Mouse (Mus musculus) hindbrain, postnatal 0 days (tissue): Measurements from ENCODE around the gene Smap1. TPM values are rescaled to one million over a fixed set of nuclear protein-coding genes. Genes with fewer than 3 reads are reported as not detected.

Experiments used
- ATAC-seq: fragments of 200-750 bp; cut with Nextera tagmentation; 2 replicates; pipeline ENCODE4 v1.8.0; 2017; ENCODE audit warnings: mild to moderate bottlenecking, moderate TSS enrichment, moderate library complexity
- DNase-seq: peaks from one replicate; pipeline ENCODE4 v3.0.0-alpha.2; 2015; ENCODE audit warnings: low spot score
- H3K27ac ChIP-seq: fragments of 300-500 bp; sonication (generic); 2 replicates; pipeline ENCODE4 v1.5.1; 2014; ENCODE audit warnings: mild to moderate bottlenecking
- H3K27me3 ChIP-seq: fragments of 300-500 bp; sonication (generic); 2 replicates; pipeline ENCODE4 v1.6.1; 2014; ENCODE audit warnings: low read length, mixed read lengths; ENCODE audit not compliant: insufficient read depth
- H3K36me3 ChIP-seq: fragments of 300-500 bp; sonication (generic); 2 replicates; pipeline ENCODE4 v1.6.1; 2014; ENCODE audit warnings: low read length, mixed read lengths; ENCODE audit not compliant: insufficient read depth
- H3K4me1 ChIP-seq: fragments of 300-500 bp; sonication (generic); 2 replicates; pipeline ENCODE4 v1.6.1; 2014; ENCODE audit warnings: antibody characterized with exemption, low read length, mixed read lengths; ENCODE audit not compliant: insufficient read depth
- H3K4me2 ChIP-seq: fragments of 300-500 bp; sonication (generic); 2 replicates; pipeline ENCODE4 v1.6.1; 2014; ENCODE audit warnings: low read depth, mild to moderate bottlenecking, low read length, moderate library complexity, mixed read lengths
- H3K4me3 ChIP-seq: fragments of 300-500 bp; sonication (generic); 2 replicates; pipeline ENCODE4 v1.5.1; 2014; ENCODE audit warnings: low read length
- H3K9ac ChIP-seq: fragments of 300-500 bp; sonication (generic); replicated peaks from 2 replicates; pipeline ENCODE4 v1.6.1; 2014; ENCODE audit warnings: mild to moderate bottlenecking, low read length, moderate library complexity, mixed read lengths
- H3K9me3 ChIP-seq: fragments of 300-500 bp; sonication (generic); 2 replicates; pipeline ENCODE4 v1.6.1; 2016; ENCODE audit warnings: low read length, mixed read lengths
- CTCF ChIP-seq: IDR thresholded peaks from 2 replicates; pipeline ENCODE4 v1.5.1; 2016; ENCODE audit warnings: antibody characterized with exemption, control low read depth, low read depth
- WGBS: fragments of 180-500 bp; shearing (Covaris S2); extraction: QIAGEN DNeasy Blood & Tissue Kit; methylation state at CpG from one replicate; pipeline ENCODE4 v1.1.7; 2014; 5-methylcytosine and 5-hydroxymethylcytosine counted together
- polyA plus RNA-seq: library from polyadenylated mRNA; unstranded; fragments of >200 nt; fragmentation: Nextera tagmentation; extraction: Ambion mirVana; gene quantifications from 2 replicates; pipeline ENCODE4 v1.2.1, GENCODE M21; 2015
- total RNA-seq: library from RNA; depleted of rRNA; stranded (reverse); fragments of >200 nt; gene quantifications from 2 replicates; pipeline ENCODE4 v1.2.3, GENCODE M21; 2014; rRNA removed

Gene Smap1
- total and polyA plus RNA-seq, 2 experiments from 2014 or later = 74.3 to 148 TPM

GRCm38 (mm10) chr1:23821615-23822014, 100.5 kb downstream of the Smap1 start:
- DNase-seq (no peak), ATAC-seq (no peak)
- Histone ChIP-seq H3K27ac (no peak overlapping the region), H3K4me2 (no peak overlapping the region), H3K36me3 (no peaks in the 10 kb centered on the region), H3K4me1 (0 out of 2 replicates have a peak, but pooled peaks cover 2% of the 10 kb centered on the region), H3K4me3 (no peak overlapping the region), H3K9ac (no peak overlapping the region), H3K27me3 (no peaks in the 10 kb centered on the region), H3K9me3 (no peaks in the 10 kb centered on the region)
- 50% methylated on average over 5 of the region's 5 CpGs for WGBS
- no peak for TF ChIP-seq CTCF

- WGBS = 85% methylated on average over 9 of the region's 9 CpGs
- Histone ChIP-seq H3K36me3 (no peaks in the 10 kb centered on the region), H3K27me3 (no peaks in the 10 kb centered on the region), H3K9ac (no peak overlapping the region), H3K4me1 (no peaks in the 10 kb centered on the region), H3K4me3 (no peak overlapping the region), H3K4me2 (no peak overlapping the region), H3K9me3 (no peaks in the 10 kb centered on the region), H3K27ac (no peak overlapping the region)
- TF ChIP-seq CTCF = no peak
- DNase-seq (no peak), ATAC-seq (no peak)
These were observed 123.8 kb downstream of the Smap1 start for GRCm38 (mm10) chr1:23798306-23798705.

Other genes with a start within 250 kb of the Smap1 start
- 34.9 and 37.7 TPM in 2 replicates for gene B3gat2, start 160.6 kb downstream of the Smap1 start, total RNA-seq
- 15.3 and 15.6 TPM in 2 replicates for gene B3gat2, start 160.6 kb downstream of the Smap1 start, polyA plus RNA-seq
- gene Sdhaf4, start 83.3 kb upstream of the Smap1 start, total RNA-seq = 33.5 and 46.9 TPM in 2 replicates
- 105 and 111 TPM in 2 replicates for gene Sdhaf4, start 83.3 kb upstream of the Smap1 start, polyA plus RNA-seq
- gene Fam135a, start 178.0 kb upstream of the Smap1 start, total RNA-seq = 29.8 and 31.9 TPM in 2 replicates
- 23.0 and 26.3 TPM in 2 replicates for gene Fam135a, start 178.0 kb upstream of the Smap1 start, polyA plus RNA-seq